Mouse (Mus musculus) CD8-positive naive resting alpha-beta T cell, adult 2 months (primary cell): ENCODE results near the gene Uvrag.

Experiments used
- DNase-seq, 2 experiments: peaks; one replicate each; pipeline ENCODE4 v3.0.0; 2022; ENCODE audit warnings: low read depth in 2 of 2, low spot score in 2 of 2

Gene Uvrag

GRCm38 (mm10) chr7:98894768-98895167 lies 246.2 kb downstream of the Uvrag start:
- no peak for DNase-seq

DNA sequence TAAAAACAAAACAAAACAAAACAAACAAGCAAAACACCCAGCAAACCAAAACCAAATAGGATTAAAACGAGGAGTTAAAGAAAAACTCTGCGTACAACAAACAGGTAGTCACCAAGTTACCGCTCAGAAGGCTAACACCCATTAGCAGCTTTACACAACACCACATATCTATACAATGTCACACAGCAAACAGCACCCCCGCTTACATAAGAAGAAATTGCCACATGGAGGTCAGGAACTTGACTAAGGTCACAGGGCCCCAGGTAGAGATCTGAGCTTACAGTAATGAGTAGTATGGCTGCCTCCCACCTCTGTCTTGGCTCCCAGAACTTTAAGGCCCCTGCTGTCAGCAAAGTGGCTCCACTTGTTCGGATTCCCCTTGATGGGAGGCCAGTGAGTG lies 246.6 kb downstream of the Uvrag start:
- DNase-seq: no peak

- DNase-seq: no peak
Measured at GRCm38 (mm10) chr7:98893144-98893543, 247.8 kb downstream of the Uvrag start.

DNA sequence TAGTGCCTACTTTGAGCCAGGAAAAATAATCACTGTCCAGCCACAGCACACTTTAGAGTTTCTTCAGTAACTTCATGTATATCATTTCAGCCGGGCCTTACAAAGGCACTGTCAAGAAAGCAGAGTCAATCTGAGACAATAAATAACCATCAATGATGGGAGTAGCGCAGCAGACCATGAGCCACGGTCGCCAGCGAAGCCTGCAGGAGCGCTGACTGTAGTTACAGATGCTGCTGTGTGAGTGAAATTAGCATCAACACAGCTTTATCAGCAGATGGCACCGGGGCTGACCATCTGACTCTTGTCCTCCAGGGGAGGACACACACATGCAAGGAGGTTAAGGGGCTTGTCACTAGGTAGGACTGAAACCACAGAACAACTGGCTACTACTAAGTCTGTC lies 251.7 kb downstream of the Uvrag start:
- no peak for DNase-seq

- no peak for DNase-seq
Measured at GRCm38 (mm10) chr7:98888810-98889209, 252.1 kb downstream of the Uvrag start.

- no peak for DNase-seq
Measured at GRCm38 (mm10) chr7:98887811-98888261, 253.1 kb downstream of the Uvrag start.

DNA sequence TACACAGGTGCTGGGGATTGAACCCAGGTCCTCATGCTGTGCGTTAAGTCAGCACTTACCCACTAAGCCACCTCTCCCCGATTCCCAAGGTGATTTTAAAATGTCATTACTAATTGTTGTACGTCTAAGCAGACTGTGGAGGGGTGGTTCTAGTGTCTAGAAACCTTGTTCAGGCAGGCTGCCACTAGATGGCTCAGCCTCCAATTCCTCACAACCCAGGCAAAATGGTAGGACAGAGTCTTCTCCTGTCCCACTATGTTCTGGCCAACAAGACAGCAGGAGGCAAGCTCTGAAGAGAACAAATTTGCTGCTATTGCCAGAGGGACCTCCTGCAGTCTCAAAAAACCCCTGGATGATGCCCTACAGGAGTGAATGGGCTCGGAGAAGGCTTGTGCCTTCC lies 259.1 kb downstream of the Uvrag start:
- no peak for DNase-seq

GRCm38 (mm10) chr7:98879176-98879575 lies 261.8 kb downstream of the Uvrag start:
- no peak for DNase-seq

- DNase-seq: no peak
Measured at GRCm38 (mm10) chr7:98876119-98876518, 264.8 kb downstream of the Uvrag start.

- DNase-seq: no peak
Measured at GRCm38 (mm10) chr7:98875390-98875990, 265.5 kb downstream of the Uvrag start.

DNA sequence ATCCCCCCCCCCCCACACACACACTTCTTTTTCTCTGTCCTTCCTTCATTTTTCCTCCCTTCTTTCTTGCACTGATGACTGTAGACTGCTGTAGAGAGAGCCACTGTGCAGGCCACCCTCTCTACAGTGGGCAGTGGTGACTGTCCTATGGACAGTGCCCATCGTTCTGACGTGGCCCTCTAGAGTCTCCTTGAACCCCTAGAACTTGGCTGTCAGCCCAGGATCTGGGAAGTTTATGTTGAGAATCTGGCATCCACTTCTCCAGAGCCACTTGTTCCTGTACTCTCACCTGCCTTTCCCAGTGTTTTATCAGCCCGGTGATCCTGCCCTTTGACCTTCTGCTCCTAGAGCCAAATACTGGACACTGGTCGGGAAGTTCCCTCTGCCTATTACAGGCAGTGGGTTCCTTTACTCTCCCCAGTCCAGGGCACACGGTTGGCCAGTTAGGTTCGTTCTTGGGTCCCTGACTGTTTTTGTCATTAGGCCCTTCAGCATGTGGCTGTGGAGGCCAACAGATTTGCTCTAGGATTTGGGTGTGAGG lies 266.5 kb downstream of the Uvrag start:
- DNase-seq: no peak

- DNase-seq: no peak
Measured at GRCm38 (mm10) chr7:98873316-98873715, 267.6 kb downstream of the Uvrag start.

DNA sequence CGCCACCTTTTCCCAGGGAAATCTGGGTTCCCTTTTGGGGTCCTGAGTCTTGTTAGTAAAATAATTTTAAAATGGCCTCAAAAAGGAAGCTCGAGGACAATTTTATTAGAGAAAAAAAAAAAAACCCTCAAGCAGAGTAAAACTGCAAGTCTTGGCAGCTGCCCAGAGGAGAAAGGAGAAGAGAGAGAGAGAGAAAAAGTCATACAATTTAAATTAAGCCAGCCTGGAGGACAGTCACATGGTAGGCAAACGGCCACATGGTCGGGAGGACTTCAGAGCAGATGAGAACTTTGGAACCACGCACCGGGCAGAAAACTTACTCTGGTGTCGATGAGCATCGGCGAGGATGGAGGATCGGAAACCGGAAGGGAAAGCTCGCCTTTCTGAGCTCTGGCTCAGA lies 269.1 kb downstream of the Uvrag start:
- DNase-seq: no peak

GRCm38 (mm10) chr7:98870791-98871190 lies 270.1 kb downstream of the Uvrag start:
- no peak for DNase-seq

GRCm38 (mm10) chr7:98869070-98869469 lies 271.9 kb downstream of the Uvrag start:
- DNase-seq: no peak

- DNase-seq: no peak
Measured at GRCm38 (mm10) chr7:98867794-98868150, 273.2 kb downstream of the Uvrag start.

- DNase-seq: no peak
Measured at GRCm38 (mm10) chr7:98867053-98867793, 273.7 kb downstream of the Uvrag start.

DNA sequence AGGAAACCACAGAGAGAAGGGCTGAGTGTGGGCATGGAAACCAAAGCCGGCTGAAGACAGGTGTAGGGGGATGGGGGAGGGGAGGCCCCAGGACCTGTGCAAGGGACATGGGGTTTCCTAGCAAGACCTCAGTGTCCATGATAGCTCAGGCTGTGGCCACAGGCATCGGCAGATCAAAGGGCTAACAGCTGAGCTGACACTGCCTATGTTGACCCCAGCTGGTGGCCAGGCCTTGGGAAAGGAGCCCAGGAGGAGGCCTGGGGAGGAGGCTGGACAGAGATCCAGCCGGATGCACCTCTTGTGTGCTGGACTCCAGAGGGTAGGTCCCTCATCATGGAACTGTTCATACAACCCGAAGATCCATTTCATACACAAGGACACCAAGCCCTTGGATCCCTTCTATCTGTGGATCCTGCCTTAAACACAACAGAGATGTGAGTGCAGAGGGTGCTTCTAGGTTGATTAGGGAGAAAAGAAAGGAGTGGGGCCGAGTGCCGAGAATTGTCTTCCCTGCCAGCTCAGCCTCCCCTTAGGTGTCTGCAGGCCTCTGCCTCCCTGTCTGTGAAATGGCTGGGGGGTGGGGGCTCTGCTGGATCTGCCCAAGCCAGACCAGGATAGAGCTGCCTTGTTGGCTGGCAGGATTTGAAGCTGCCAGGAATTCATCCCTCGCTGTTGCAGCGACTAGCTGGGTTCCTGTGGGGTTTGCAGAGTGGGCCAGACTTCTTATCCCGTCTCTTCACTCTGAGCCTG lies 276.8 kb downstream of the Uvrag start:
- no peak for DNase-seq

DNA sequence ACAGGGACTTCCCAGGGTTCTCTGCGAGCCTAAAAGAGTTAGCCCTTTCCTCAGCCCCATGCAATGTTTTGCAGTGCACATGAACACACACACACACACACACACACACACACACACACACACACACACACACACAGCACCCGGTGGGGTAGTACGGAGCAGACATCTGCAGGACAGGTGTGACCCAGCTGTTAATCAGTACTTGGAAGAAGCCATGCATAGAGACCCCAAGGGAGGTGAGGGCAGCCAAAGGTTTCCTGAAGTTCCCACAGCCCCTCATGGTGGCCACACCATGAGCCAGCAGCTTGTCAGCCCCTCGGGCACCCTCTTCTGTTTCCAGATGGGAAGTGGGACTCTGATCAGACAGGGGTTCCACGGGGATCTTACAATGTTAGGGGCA lies 277.9 kb downstream of the Uvrag start:
- DNase-seq: no peak

DNA sequence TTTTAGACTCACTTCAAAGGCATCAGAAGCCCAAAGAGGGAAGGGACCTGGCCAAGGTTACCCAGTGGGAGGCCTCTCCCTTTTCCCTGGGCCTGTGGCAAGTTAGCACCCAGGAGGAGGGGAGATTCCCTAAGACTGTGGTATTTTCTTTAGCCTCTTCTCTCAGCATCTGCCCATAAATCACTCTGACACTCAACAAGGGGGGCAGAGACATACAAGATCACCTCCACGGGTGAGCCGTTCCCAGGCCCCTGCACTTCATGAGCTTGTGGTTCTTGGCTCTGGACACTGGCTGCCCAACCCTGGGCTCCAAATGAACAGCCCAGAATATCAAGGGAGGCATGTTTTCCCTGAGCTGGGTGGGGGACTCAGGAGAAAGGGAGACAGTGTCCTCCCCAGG lies 279.9 kb downstream of the Uvrag start:
- no peak for DNase-seq

GRCm38 (mm10) chr7:98857094-98857493 lies 283.8 kb downstream of the Uvrag start:
- no peak for DNase-seq

GRCm38 (mm10) chr7:98856128-98856527 lies 284.8 kb downstream of the Uvrag start:
- no peak for DNase-seq
